Mouse (Mus musculus): ENCODE results near the gene Ccdc78.

DNA sequence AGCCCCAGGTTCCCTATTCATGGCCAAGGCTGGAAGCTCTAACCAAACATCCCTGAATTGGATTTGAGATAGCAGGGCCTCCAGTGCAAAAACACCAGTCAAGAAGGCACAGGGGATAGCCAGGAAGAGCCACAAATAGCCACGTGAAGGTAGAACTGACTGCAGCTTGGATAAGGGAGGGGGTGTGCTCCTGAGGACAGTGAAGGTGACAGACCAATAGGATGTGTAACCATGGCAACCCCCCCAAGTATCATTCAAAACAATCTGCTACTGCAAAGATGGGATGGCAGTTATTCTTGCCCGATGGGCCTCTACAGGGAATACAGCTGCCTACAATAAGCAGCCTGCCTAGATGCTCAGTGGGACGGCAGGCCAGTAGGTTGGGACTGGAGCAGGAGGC lies 51.2 kb downstream of the Ccdc78 start:
- TF ChIP-seq CTCF (IDR thresholded peaks at IDR 0.05; ENCODE audit: low read depth) (no peak), EP300 (optimal IDR thresholded peaks at IDR 0.05) (no peak)
